Mouse (Mus musculus): ENCODE data around the gene Olfr105-ps.

GRCm38 (mm10) chr17:37413380-37413779 is 34.5 kb downstream of the Olfr105-ps start:
- TF ChIP-seq POLR2A (IDR thresholded peaks at IDR 0.05; ENCODE audit: low read depth, low read length) (no peak), CTCF (IDR thresholded peaks at IDR 0.05; ENCODE audit: extremely low read depth, insufficient read depth, insufficient read length, insufficient replicate concordance) (no peak)
